Mouse (Mus musculus): ENCODE data around the gene Gm10272. TPM values are rescaled to one million over a fixed set of nuclear protein-coding genes. Genes with fewer than 3 reads are reported as not detected.
"Not testable (repeated sequence)": the region's sequence is repeated elsewhere in the genome, so short reads cannot be mapped to it uniquely, and the experiment has no call there.

Gm10272 gene
- total RNA-seq, 2 experiments from 2014 or later = not detected

- no peak for DNase-seq
Observed at GRCm38 (mm10) chr10:77728280-77728679, 21.9 kb downstream of the Gm10272 start.

- DNase-seq = peak; percentile 12 to 43
Observed at GRCm38 (mm10) chr10:77729241-77729640, 22.8 kb downstream of the Gm10272 start.

- DNase-seq = no peak
Observed at GRCm38 (mm10) chr10:77735928-77736327, 29.5 kb downstream of the Gm10272 start.

- no peak for DNase-seq
Observed at GRCm38 (mm10) chr10:77738929-77739328, 32.5 kb downstream of the Gm10272 start.

- DNase-seq = not testable (repeated sequence)
Observed at GRCm38 (mm10) chr10:77741924-77742688, 35.7 kb downstream of the Gm10272 start, which contains the start of gene Gm18596. Gm18596 (minus strand) TSS chr10:77742638.

- not testable (repeated sequence) for DNase-seq
Observed at GRCm38 (mm10) chr10:77750686-77751085, 44.3 kb downstream of the Gm10272 start.

GRCm38 (mm10) chr10:77751254-77751653, 44.8 kb downstream of the Gm10272 start, which contains the start of gene Gm9736:
Gm9736 (minus strand) TSS chr10:77751354.
- DNase-seq = not testable (repeated sequence)

GRCm38 (mm10) chr10:77752312-77752711, 45.9 kb downstream of the Gm10272 start:
- DNase-seq = not testable (repeated sequence)

- DNase-seq = no peak
Observed at GRCm38 (mm10) chr10:77753448-77753847, 47.0 kb downstream of the Gm10272 start.

Other genes starting within 250 kb of the Gm10272 start
- gene Fam207a, start 190.8 kb upstream of the Gm10272 start, total RNA-seq (2021) = 10 to 100 TPM; 19.2 to 25.0 TPM
- 1 to 10 TPM; 4.2 to 9.1 TPM for gene Itgb2, start 176.4 kb upstream of the Gm10272 start, total RNA-seq (2021)
- 100 to 1,000 TPM; 197 to 219 TPM for gene Pttg1ip, start 124.9 kb upstream of the Gm10272 start, total RNA-seq (2021)
- gene Sumo3, start 100.5 kb upstream of the Gm10272 start, total RNA-seq (2021) = 100 to 1,000 TPM in 1 of 2 experiments, 10 to 100 TPM in 1; 89.0 to 106 TPM
- gene Gm49325, start 100.4 kb upstream of the Gm10272 start, total RNA-seq (2021) = 10 to 100 TPM; 24.1 to 27.6 TPM
- gene Ube2g2, start 84.4 kb upstream of the Gm10272 start, total RNA-seq (2021) = 10 to 100 TPM; 57.3 to 67.6 TPM
- gene Tspear, start 20.1 kb upstream of the Gm10272 start, total RNA-seq (2021) = under 1 TPM; 0.16 to 0.23 TPM
- not detected for gene Gm19402, start 15.9 kb upstream of the Gm10272 start, total RNA-seq (2021)
- not detected for gene Gm9508, start 9.4 kb upstream of the Gm10272 start, total RNA-seq (2021)
- not detected for gene Gm10024, start 4.8 kb downstream of the Gm10272 start, total RNA-seq (2021)
- not detected for gene Gm10142, start 9.2 kb downstream of the Gm10272 start, total RNA-seq (2021)
- not detected for gene Krtap12-1, start 14.0 kb downstream of the Gm10272 start, total RNA-seq (2021)
- not detected for gene Gm10100, start 19.9 kb downstream of the Gm10272 start, total RNA-seq (2021)
- gene Gm18596, start 36.0 kb downstream of the Gm10272 start, total RNA-seq (2021) = not detected
- gene Gm9736, start 44.7 kb downstream of the Gm10272 start, total RNA-seq (2021) = not detected
- gene Gm3233, start 53.1 kb downstream of the Gm10272 start, total RNA-seq (2021) = not detected
- not detected for gene Gm3238, start 64.7 kb downstream of the Gm10272 start, total RNA-seq (2021)
- gene Gm7138, start 70.3 kb downstream of the Gm10272 start, total RNA-seq (2021) = not detected
- not detected for gene Gm3250, start 75.9 kb downstream of the Gm10272 start, total RNA-seq (2021)
- gene Gm7137, start 81.6 kb downstream of the Gm10272 start, total RNA-seq (2021) = not detected
- gene Gm9639, start 88.5 kb downstream of the Gm10272 start, total RNA-seq (2021) = not detected
- not detected for gene Gm19668, start 92.5 kb downstream of the Gm10272 start, total RNA-seq (2021)
- not detected for gene Gm9507, start 105.2 kb downstream of the Gm10272 start, total RNA-seq (2021)
- gene Gm2696, start 108.1 kb downstream of the Gm10272 start, total RNA-seq (2021) = not detected
- gene Krtap10-4, start 120.5 kb downstream of the Gm10272 start, total RNA-seq (2021) = not detected
- gene Krtap10-10, start 129.3 kb downstream of the Gm10272 start, total RNA-seq (2021) = not detected
- not detected for gene Gm36176, start 140.2 kb downstream of the Gm10272 start, total RNA-seq (2021)
- not detected for gene Gm10318, start 146.2 kb downstream of the Gm10272 start, total RNA-seq (2021)
- not detected for gene Gm3285, start 155.3 kb downstream of the Gm10272 start, total RNA-seq (2021)
- gene Lrrc3, start 195.9 kb downstream of the Gm10272 start, total RNA-seq (2021) = 1 to 10 TPM; 4.2 to 5.7 TPM